Mouse (Mus musculus): ENCODE measurements around the gene Wscd2. TPM values are rescaled to one million over a fixed set of nuclear protein-coding genes. Genes with fewer than 3 reads are reported as not detected.

Wscd2 gene
- polyA plus RNA-seq, 1 experiment from 2014 or later = 9.2 TPM

DNA sequence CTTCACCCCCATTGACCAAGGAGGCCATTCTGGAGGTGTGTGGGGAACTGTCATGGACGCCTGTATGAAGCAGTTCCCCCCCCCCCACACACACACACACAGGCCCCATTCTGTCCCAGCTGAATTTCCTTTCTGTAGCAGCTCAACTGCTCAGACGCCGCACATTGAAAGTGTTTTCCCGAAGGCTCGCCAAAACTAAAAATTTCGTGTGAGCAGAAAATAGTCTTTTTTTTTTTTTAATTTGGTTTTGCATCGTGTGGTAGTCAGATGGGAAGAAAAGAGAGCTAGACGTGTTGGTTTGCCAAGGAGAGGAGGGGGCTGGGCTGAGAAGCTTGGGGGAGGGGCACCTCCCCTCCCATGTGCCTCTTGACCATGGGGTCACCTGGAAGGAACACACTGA is 23.5 kb downstream of the Wscd2 start:
- H3K4me3 ChIP-seq = no peak overlapping the region
- WGBS = 87% methylated on average over 8 of the region's 8 CpGs
- H3K27ac ChIP-seq (replicated peaks) = no peak overlapping the region
- DNase-seq (ENCODE audit: low spot score) = no peak
- no peaks in the 10 kb centered on the region for H3K36me3 ChIP-seq
- H3K27me3 ChIP-seq (ENCODE audit: low read depth, poor library complexity, severe bottlenecking) = no peaks in the 10 kb centered on the region
- no peaks in the 10 kb centered on the region for H3K9me3 ChIP-seq (replicated peaks)
- H3K4me1 ChIP-seq = peaks cover 65% of the 10 kb centered on the region

GRCm38 (mm10) chr5:113514062-113514461 is 23.9 kb downstream of the Wscd2 start:
- 88% methylated on average over 6 of the region's 6 CpGs for WGBS
- peaks cover 61% of the 10 kb centered on the region for H3K4me1 ChIP-seq
- H3K36me3 ChIP-seq = no peaks in the 10 kb centered on the region
- no peak overlapping the region for H3K4me3 ChIP-seq
- no peaks in the 10 kb centered on the region for H3K9me3 ChIP-seq (replicated peaks)
- no peak for DNase-seq (ENCODE audit: low spot score)
- H3K27ac ChIP-seq (replicated peaks) = no peak overlapping the region
- H3K27me3 ChIP-seq (ENCODE audit: low read depth, poor library complexity, severe bottlenecking) = no peaks in the 10 kb centered on the region

DNA sequence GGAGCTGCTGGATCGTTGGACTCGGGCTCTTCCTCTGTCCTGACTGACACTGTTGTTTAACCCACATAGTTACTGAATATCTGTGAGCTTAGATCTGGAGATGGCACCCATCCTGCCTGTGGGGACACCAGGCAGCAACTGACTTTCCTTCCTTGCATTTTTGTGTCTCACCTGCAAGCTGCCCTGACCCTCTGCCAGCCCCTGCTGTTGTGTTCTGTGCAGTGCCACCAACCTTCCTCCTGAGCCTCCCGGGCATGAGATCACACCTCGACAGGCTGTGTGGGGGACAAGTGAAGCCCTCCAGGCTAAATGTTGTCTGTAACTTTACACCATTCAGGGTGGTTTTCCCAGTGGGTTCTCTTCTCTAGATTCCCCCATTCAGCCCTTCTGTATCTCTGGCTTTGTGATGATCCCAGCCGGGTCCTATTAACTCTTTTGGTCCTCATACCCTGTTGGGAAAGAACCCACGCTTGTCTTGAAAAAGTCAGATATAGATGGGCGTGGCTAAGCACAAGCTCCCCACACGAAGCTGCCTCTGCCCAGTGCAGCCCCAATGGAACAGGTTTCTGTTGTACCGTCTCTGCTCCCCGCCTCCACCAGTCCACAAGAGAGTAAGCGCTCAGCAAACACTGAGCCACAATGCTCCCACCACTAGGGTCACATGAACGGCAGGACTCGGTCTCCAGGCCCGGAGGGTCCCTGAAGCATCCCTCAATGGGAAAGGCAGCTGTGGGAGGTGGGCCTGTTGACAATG is 26.2 kb downstream of the Wscd2 start:
- Histone ChIP-seq H3K4me1 (peaks cover 38% of the 10 kb centered on the region), H3K36me3 (no peaks in the 10 kb centered on the region), H3K27me3 (ENCODE audit: low read depth, poor library complexity, severe bottlenecking) (no peaks in the 10 kb centered on the region), H3K27ac (replicated peaks) (peak overlapping the region; percentile 64), H3K9me3 (replicated peaks) (no peaks in the 10 kb centered on the region), H3K4me3 (peak overlapping the region; percentile 26)
- 50% methylated on average over 14 of the region's 14 CpGs for WGBS
- DNase-seq (ENCODE audit: low spot score) = no peak

- Histone ChIP-seq H3K4me3 (peak overlapping the region; percentile 26), H3K36me3 (no peaks in the 10 kb centered on the region), H3K27me3 (ENCODE audit: low read depth, poor library complexity, severe bottlenecking) (no peaks in the 10 kb centered on the region), H3K27ac (replicated peaks) (peak overlapping the region; percentile 64), H3K9me3 (replicated peaks) (no peaks in the 10 kb centered on the region), H3K4me1 (peaks cover 32% of the 10 kb centered on the region)
- 34% methylated on average over 14 of the region's 14 CpGs for WGBS
- DNase-seq (ENCODE audit: low spot score) = peak; percentile 43
Observed at GRCm38 (mm10) chr5:113516873-113517336, 26.8 kb downstream of the Wscd2 start.

DNA sequence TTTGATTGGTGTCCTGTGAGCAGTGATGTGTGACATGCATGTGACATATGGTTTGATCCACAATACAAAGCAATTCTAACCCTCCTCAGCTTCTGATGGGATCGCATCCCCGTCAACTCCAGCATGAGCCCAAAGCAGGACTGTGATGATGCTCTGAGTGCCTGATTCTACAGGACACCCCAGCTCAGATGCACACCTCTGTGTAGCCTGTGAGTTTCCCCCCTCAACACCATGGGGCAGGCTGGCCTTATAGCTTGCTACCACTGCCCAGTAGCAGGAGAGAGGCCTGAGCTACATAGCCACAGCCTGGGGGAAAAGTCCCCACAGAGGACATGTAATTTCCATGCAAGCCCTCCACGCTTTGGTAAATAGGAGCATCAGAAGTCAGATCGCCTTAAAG is 27.3 kb downstream of the Wscd2 start:
- no peaks in the 10 kb centered on the region for H3K36me3 ChIP-seq
- DNase-seq (ENCODE audit: low spot score) = no peak
- no peaks in the 10 kb centered on the region for H3K27me3 ChIP-seq (ENCODE audit: low read depth, poor library complexity, severe bottlenecking)
- H3K4me1 ChIP-seq = peaks cover 29% of the 10 kb centered on the region
- WGBS = 85% methylated on average over 4 of the region's 4 CpGs
- H3K4me3 ChIP-seq = no peak overlapping the region
- no peaks in the 10 kb centered on the region for H3K9me3 ChIP-seq (replicated peaks)
- peak overlapping the region; percentile 64; the same call in 1 of the 2 replicates for H3K27ac ChIP-seq (replicated peaks)

DNA sequence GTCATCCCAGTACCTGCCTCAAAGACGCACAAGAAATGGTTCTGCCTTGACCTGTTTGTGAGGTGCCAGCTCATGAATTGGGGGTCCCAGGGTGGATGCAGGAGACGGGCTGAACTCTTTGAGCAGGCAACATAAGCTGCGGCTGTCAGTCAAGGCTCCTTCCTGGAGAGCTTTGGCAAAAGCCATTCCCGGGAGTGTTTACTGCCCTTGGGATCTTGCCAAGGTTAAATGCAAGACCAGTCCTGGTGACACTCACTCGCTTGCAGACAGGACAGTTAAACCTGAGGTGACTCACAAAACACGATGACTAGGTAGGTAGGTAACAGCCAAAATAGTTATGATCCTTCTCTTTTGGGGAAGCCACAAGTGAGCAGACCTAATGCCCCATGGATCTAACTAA is 30.9 kb downstream of the Wscd2 start:
- Histone ChIP-seq H3K27me3 (ENCODE audit: low read depth, poor library complexity, severe bottlenecking) (no peaks in the 10 kb centered on the region), H3K36me3 (no peaks in the 10 kb centered on the region), H3K4me3 (no peak overlapping the region), H3K9me3 (replicated peaks) (no peaks in the 10 kb centered on the region), H3K27ac (replicated peaks) (no peak overlapping the region), H3K4me1 (peaks cover 17% of the 10 kb centered on the region)
- no peak for DNase-seq (ENCODE audit: low spot score)
- 86% methylated on average over 6 of the region's 6 CpGs for WGBS

- Histone ChIP-seq H3K4me3 (no peak overlapping the region), H3K9me3 (replicated peaks) (no peaks in the 10 kb centered on the region), H3K27me3 (ENCODE audit: low read depth, poor library complexity, severe bottlenecking) (peaks cover 3% of the 10 kb centered on the region; the same call in 1 of the 2 replicates), H3K27ac (replicated peaks) (no peak overlapping the region), H3K4me1 (peaks cover 26% of the 10 kb centered on the region), H3K36me3 (no peaks in the 10 kb centered on the region)
- WGBS = 65% methylated on average over 1 of the region's 1 CpGs
- DNase-seq (ENCODE audit: low spot score) = no peak
Observed at GRCm38 (mm10) chr5:113538826-113539225, 48.7 kb downstream of the Wscd2 start.

DNA sequence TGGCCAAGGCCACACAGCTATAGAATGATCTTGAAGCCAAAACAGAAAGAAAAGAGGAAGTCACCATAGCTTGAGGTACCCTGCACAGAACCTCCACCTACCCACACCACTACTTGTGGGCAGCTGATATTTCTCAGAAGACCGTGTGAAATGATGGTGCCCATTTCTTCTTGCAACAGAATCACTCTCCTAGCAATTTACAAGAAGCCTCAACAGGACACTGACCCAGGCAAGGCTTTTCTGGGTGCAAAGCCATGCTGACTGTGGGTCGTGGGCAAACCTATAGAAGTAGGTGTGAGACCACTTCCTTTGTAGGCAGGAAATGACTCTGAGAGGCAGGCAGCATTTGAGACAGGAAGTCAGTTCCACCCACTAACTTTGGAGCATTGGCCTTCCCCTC is 49.3 kb downstream of the Wscd2 start:
- Histone ChIP-seq H3K9me3 (replicated peaks) (no peaks in the 10 kb centered on the region), H3K36me3 (no peaks in the 10 kb centered on the region), H3K27ac (replicated peaks) (no peak overlapping the region), H3K4me1 (peaks cover 26% of the 10 kb centered on the region), H3K4me3 (no peak overlapping the region), H3K27me3 (ENCODE audit: low read depth, poor library complexity, severe bottlenecking) (peaks cover 3% of the 10 kb centered on the region; the same call in 1 of the 2 replicates)
- no peak for DNase-seq (ENCODE audit: low spot score)
- WGBS = 78% methylated on average over 2 of the region's 2 CpGs

DNA sequence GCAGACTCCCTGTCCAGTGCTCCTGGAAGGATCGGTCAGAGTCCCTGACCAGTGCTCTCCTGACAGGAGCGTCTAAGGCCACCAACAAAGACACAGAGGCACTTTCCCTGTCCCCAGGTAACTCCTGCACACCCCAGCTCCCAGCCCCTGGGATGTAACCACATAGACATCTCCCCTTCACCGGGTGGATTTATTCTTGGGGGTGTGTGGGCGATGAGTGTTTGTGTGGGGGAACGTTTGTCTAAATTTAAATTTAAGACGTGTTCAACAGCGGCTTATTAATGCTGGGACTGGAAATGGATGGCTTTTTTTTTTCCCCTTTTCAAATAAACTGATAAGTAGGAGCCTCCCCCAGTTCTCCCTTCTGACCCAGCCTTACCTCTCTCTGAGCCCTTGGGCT is 49.7 kb downstream of the Wscd2 start:
- peaks cover 26% of the 10 kb centered on the region for H3K4me1 ChIP-seq
- H3K27ac ChIP-seq (replicated peaks) = no peak overlapping the region
- no peaks in the 10 kb centered on the region for H3K36me3 ChIP-seq
- H3K9me3 ChIP-seq (replicated peaks) = no peaks in the 10 kb centered on the region
- DNase-seq (ENCODE audit: low spot score) = no peak
- no peak overlapping the region for H3K4me3 ChIP-seq
- WGBS = 89% methylated on average over 7 of the region's 7 CpGs
- peaks cover 3% of the 10 kb centered on the region; the same call in 1 of the 2 replicates for H3K27me3 ChIP-seq (ENCODE audit: low read depth, poor library complexity, severe bottlenecking)

DNA sequence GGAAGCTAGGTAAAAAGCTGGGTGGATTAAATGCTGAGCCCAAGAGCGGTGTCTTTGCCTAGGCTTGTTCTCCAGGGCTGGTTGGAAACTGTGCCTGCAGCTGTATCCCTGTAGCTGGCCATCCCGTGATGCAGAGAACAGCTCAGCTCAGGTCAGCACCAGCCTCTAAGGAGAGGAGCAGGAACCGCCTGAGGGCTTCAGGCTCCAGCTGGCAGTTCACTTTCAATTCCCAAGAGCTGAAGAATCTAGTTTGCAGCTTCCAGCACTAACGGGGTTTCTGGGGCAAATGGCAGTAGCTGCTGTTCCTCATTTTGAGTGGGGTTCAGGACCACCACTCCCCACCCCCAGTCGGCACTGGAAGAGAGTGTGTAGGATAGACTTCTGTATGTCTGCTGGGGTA is 51.1 kb downstream of the Wscd2 start:
- Histone ChIP-seq H3K27ac (replicated peaks) (0 out of 2 replicates have a peak overlapping the region, but pooled peaks have one; percentile 13), H3K4me1 (peaks cover 26% of the 10 kb centered on the region)
- WGBS = 69% methylated on average over 5 of the region's 5 CpGs

GRCm38 (mm10) chr5:113542885-113543476 is 52.8 kb downstream of the Wscd2 start:
- Histone ChIP-seq H3K4me3 (no peak overlapping the region), H3K27me3 (ENCODE audit: low read depth, poor library complexity, severe bottlenecking) (peaks cover 3% of the 10 kb centered on the region; the same call in 1 of the 2 replicates), H3K27ac (replicated peaks) (peak overlapping the region; percentile 61; the same call in 1 of the 2 replicates), H3K36me3 (no peaks in the 10 kb centered on the region), H3K4me1 (peaks cover 18% of the 10 kb centered on the region), H3K9me3 (replicated peaks) (no peaks in the 10 kb centered on the region)
- 52% methylated on average over 10 of the region's 10 CpGs for WGBS
- DNase-seq (ENCODE audit: low spot score) = no peak

More for the DNA sequence above, 51.1 kb downstream of the Wscd2 start:
- no peak overlapping the region for H3K4me3 ChIP-seq
- no peaks in the 10 kb centered on the region for H3K36me3 ChIP-seq
- peaks cover 3% of the 10 kb centered on the region; the same call in 1 of the 2 replicates for H3K27me3 ChIP-seq (ENCODE audit: low read depth, poor library complexity, severe bottlenecking)
- no peaks in the 10 kb centered on the region for H3K9me3 ChIP-seq (replicated peaks)
- DNase-seq (ENCODE audit: low spot score) = no peak

- WGBS = 58% methylated on average over 14 of the region's 14 CpGs
- H3K9me3 ChIP-seq (replicated peaks) = no peaks in the 10 kb centered on the region
- no peaks in the 10 kb centered on the region for H3K36me3 ChIP-seq
- H3K27ac ChIP-seq (replicated peaks) = no peak overlapping the region
- DNase-seq (ENCODE audit: low spot score) = peak; percentile 49
- H3K4me1 ChIP-seq = peaks cover 30% of the 10 kb centered on the region
- no peak overlapping the region for H3K4me3 ChIP-seq
- peaks cover 31% of the 10 kb centered on the region for H3K27me3 ChIP-seq (ENCODE audit: low read depth, poor library complexity, severe bottlenecking)
Observed at GRCm38 (mm10) chr5:113547949-113548700, 58.0 kb downstream of the Wscd2 start.
